Mouse (Mus musculus) adrenal gland, adult 8-10 months (tissue): ENCODE measurements around the gene Rhoc. TPM values are rescaled to one million over a fixed set of nuclear protein-coding genes. Genes with fewer than 3 reads are reported as not detected.
"Not testable (repeated sequence)": the region's sequence is repeated elsewhere in the genome, so short reads cannot be mapped to it uniquely, and the experiment has no call there.

ENCODE experiments used
- DNase-seq: peaks from one replicate; pipeline ENCODE4 v3.0.0; 2022
- total RNA-seq, 4 experiments: library from RNA; stranded (reverse); gene quantifications; 2 replicates each; pipeline ENCODE4 v1.2.4; 2022

The Rhoc gene
- total RNA-seq, 4 experiments from 2014 or later: 116 to 131 (median 124) TPM

DNA sequence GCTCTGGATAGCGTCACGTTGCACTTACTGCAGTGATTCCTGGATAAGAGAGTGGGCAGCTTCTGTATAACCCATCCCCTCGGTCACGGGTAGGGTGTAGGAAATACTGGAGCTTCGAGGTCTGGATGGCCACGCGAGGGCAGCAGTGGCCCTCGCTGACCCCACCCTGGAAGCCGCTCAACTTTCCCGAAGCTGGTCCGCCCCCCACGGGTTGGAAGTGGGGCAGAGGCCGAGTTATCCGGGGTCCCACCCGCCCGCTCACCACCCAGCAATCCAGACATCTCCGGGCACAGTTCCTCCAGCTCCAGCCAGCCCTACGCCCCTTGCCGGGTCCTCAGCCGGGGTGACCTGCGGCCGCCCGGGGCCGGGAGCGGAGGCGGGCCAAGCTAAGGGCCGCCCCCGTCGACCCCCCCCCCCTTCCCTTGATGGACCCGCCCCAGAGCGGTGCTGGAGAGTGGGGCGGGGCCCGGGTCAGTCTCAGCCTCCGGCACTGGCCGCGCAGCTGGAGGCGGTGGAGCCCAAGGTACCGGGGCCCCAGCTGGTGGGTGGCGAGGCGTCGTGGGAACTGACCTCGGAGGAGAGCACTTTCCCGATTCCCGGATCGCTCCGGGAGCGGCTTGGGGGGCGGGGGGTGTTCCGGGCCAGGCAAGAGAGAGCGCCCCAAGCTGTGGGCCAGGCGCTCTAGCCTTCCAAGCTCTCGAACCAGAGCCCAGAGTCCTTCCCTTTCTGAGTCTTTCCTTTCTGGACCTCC is 561 bp downstream of the Rhoc start:
- peak; percentile 78 for DNase-seq

DNA sequence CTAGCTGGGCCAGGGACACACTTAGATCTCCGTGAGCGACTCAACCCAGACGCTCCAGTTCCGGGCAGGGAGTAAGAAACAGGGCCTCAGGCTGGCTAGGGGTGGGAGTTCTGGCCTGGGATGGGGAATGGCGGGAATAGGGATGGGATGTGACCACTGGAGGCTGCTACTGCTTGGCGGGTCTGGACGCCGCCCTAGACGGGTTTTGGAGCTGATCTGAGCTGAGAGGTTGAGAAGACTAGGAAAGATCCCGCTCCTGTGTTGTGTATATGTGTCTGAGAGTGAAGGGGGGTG is 1.1 kb downstream of the Rhoc start:
- DNase-seq: no peak

DNA sequence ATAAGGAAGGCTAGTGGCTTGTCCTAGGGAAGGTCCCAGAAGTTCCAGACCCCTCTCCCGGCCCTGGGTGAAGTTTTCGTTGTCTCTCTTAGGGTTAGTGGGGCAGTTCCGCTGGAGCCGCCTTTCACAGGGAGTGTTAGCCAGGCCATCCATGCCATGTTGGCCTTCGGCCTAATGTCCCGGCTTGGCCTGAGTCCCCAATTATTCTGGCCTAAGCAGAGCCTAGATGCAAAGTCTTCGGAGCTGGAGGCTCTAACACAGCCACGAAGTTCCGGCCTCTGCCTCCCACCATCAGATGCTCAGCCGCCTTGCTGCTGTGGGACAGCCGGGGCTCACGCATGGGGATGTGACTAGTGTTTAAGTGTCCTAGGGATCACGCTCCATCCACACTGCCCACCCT is 1.6 kb downstream of the Rhoc start:
- peak; percentile 37 for DNase-seq

DNA sequence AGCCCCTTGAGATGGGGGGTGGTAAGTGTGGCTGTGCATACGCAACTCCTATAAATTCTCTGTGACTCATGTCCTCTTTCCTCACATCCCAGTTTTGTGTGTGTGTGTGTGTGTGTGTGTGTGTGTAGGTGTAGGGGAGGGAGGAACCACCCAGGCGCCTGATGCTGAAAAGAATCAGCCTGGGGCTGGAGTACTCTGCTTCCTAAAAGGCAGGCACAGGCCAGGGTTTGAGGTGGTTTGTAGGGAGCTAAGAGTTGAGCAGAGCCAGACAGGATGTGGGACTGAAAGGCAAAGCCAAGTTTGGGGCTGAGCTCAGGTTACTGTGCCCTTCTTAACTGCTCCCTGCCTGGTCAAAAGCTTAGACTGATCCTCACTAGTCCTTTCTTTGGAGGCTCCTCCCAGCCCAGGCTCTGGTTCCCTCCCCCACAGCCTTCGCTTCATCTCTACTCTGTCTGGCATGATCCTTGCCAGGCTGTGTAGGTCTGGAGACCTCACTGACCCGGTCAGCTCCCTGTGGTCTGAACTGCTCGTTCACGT is 2.3 kb downstream of the Rhoc start:
- DNase-seq: no peak

DNA sequence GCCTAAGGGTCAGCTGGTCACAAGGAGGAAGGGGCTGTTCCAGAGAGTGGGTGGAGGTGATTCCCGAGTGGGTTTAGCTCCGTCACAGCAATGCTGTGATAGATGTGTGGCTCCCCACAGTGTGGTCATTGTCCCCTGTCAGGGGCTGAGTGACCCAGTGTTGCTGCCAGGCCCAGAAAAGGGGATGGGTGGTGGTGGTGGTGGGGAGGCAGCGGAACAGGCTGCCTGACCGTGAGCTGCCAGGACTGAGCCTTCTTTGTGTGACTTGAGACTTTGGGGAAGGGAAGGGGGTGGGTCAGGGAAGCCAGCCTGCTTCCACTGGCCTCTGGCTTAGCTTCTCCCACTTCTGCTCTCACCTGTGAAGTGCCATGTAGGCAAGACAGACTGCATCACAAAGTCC is 2.8 kb downstream of the Rhoc start:
- DNase-seq: no peak

DNA sequence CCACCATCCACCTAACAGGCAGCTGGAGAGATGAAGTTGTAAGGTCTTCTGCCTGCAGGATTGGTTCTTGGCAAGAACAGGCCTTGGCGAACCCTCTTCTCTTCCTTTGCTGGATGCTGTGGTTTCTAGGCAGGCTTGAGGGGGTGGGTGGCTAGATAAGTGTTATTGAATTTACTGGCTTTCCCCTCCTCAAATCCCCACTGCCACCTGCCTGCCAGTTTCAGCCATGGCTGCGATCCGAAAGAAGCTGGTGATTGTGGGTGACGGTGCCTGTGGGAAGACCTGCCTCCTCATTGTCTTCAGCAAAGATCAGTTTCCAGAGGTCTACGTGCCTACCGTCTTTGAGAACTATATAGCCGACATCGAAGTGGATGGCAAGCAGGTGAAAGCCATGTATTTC is 3.5 kb downstream of the Rhoc start:
- DNase-seq: no peak

DNA sequence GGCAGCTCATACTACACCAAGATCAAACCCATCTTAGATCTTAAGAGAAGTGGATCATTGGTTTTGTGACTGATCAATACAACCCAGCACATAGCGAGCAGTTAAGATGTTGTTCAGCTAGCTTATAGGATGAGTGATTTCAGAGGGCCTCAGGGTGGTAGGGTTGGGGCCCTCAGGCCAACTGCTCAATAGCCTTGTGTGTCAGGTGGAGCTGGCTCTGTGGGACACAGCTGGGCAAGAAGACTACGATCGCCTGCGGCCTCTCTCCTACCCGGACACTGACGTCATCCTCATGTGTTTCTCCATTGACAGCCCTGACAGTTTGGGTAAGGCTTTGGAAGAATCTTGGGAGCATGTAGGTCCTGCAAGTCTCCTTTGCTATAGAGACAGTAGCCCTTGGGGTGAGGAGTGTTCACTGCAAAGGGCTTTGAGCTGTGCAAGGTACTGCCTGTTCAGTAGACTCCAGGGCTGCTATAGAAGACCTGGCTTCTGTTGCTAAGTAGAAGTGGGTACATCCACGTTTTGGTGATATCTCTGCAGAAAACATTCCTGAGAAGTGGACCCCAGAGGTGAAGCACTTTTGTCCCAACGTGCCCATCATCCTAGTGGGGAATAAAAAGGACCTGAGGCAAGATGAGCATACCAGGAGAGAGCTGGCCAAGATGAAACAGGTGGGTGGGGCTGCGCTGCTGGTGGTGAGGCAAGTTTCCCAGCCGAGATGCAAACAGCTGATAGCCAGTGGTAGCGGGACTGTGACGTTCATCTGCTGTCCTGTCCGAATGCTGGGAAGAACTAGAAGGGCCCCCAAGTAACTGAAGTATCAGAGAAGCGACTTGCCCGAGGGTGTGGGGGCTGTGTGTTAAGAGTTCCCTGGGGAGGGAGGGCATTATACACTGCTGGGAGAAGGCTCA is 4.4 kb downstream of the Rhoc start:
- no peak for DNase-seq

DNA sequence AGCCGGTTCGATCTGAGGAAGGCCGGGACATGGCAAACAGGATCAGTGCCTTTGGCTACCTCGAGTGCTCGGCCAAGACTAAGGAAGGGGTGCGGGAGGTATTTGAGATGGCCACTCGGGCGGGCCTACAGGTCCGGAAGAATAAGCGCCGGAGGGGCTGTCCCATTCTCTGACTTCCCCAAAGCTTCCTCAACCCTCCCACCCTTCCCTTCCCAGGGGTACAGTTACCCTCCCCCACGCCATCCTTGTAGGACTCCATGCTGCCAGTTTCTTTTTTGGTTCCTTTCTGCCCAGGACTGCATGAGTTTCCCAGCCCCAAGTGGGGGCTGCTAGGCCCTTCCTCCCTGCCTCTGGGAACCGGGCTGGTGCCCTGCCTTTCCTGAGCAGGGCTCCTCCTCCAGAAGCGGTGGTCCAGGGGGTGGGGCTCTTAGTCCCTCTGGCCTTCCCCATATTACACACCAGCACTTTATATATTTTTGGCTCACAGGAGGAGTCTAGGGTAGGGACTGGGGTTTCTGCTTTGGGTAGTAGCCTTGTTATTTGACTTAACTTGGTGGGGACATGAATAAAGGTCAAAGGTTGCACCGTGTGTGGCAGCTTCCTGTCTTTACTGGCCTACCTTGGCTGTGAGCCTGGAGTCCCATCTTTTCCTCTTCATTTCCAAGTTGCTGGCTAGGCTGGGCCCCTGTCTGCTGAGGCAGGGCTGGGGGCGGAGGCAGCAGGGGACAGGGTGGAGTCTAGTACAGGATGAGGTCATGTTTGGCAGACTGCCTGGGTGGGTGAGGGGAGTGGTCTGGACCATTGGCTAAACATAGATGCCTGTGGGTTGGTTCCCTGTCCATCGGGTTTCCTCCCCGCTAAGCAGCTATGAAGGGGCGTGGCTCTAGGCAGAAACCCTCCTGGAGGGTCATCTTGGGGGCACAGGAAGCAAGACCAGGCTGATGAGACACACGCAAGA is 6.0 kb downstream of the Rhoc start:
- DNase-seq: peak; percentile 88

DNA sequence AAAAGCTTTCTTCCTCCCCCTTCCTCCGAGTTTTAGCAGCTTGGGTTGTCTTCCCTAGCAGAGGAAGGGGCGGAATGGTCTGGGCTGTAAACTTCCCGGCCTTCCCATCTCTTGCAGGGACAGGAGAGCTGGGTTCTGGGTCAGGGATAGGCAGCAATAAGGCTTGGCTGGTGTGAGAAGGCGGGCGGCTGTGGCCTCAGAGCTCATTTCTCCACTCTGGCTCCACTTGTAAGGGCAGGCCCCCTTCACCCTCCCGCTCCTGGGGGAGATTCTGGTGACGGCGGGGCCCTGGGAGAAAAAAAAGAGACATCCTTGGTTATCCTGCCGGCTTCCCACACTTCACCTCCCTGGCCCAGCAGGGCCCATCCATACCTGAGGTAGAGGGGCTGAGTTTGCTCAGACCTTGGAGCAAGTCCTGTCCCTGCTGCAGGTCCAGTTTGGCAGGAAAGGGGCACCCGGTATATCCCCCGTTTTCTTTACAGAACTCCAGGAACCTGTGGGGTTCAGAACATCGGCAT is 6.8 kb downstream of the Rhoc start:
- no peak for DNase-seq

DNA sequence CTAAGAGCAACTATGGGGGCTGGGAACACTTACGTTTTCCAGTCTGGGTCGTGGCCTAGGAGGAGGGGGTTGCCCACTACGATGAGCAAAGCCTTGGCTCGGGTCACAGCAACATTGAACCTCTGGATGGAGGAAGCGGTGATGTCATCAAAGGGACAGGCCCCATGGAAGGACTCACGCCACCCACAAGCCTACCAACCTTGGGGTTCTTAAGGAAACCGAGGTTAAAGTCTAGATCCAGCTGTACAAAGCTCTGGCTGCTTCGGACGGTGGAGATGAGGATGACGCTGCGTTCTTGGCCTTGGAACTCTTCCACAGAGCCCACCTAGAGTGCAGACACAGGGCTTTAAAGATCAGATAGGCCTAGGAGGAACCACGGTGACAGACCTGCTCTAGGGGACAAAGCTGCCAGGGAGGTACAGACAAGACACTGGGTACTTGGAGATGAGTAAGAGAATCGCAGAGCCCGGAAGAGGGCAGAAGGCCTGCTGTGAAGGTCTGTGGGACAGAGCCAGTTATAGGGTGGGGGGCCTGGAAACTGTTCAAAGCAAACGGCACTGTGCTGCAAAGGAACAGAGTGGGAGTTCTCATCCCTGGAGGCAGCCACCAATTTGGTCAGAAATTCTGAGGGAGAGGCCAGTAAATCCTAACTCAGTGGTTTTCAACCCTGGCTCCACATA is 7.6 kb downstream of the Rhoc start:
- peak; percentile 48 for DNase-seq

DNA sequence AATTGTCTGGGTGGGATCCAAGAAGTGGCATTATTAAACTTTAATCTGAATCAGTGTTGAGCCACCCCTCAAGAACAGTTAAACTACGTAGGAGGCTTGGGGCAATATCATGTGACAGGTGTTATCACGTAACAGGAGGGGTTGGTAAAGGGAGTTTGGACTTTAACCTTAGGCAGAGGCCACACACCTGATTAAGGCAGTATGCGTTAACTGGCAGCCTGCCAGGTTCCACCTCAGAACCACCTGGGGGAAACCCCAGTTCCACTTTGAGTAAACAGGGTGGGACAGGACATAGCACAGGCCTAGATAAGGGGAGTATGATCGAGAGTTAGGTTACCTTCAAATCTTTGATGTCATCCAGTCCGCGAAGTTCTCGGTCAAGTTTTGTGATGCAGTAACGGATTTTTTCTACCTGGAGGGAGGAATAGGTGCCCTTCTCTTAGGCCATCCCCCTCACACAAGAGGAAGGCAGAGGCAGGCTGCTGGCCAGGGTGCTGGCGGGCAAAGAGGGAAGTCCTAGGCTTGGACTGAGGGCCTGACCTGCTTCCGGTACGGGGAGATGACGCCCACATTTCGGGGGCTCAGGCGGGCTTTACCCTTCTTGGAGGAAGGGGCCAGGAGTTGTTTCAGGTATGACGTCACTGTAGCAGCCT is 8.4 kb downstream of the Rhoc start:
- no peak for DNase-seq

DNA sequence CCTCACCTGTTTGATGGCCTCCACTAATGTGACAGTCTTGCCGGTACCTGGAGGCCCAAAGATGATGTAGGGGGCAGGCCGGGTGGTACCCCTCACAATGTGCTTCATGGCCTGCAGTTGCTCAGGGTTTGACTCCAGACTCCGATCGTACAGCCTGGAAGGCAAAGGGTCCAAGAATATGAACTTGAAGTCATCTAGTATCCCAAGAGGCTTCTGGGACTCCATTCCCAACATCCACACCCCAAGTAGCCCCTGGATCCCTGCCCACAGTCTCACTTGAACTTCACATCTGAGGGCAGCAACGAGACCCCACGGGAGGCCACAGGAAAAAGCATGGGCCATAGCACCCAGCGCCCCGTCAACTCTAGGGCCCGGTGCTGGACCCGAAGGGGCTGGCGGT is 12.5 kb downstream of the Rhoc start:
- no peak for DNase-seq

DNA sequence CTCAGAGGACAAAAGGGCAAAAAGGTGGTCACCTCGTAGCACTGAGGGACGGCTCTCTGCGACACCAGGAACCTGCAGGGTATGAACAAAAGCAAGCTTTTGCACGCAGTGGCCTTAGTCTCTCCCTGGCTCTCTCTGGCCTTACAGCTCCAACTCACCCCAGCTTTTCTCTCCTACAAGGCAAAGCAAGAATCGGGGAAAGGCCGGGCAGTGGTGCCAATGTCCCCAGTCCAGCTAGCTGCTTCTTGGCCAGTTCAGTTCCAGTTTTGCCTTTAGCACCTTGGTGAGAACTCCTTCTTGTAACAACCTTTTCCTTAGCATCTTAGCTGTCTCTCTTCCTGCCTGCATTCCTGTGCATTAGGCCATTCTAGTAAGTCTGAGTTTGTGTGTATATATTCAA is 13.3 kb downstream of the Rhoc start:
- no peak for DNase-seq

DNA sequence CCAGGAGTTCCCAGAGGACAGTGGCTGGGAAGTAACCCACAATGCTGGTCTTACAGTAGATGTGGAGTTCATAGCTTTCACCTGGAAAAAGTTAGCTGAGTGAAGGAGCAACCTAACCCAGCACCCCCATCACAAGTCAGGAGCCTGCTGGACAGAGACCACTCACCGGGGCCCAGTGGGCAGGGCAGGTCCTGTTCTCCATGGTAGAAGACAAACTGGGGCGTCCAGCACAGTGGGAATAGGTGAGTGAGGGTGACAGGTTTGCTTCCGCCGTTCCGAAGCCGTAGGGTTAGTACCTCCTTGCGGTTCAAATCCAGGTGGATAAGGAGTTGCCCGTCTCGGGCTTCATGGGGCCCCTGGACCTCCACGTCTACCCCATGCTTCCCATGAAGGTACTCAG is 16.1 kb downstream of the Rhoc start:
- no peak for DNase-seq

DNA sequence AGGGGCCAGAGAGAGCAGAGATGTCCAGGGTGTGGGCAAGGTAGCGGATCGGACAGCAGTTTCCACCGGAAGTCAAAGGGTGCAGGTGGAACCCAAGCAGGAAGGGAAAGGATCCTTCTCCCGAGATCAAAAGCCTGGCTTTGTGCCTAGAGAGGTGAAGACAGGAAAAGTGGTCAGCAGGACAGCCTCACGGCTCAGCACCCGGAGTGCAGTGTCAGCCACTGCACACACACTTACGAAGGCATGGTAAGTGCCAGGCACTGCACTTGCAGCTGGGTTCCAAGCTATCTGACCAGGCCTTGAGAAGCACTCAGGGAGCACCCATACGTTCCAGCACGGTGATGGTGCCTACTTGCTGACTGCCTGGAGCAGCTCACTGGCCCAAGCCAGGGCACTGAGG is 17.4 kb downstream of the Rhoc start:
- no peak for DNase-seq

DNA sequence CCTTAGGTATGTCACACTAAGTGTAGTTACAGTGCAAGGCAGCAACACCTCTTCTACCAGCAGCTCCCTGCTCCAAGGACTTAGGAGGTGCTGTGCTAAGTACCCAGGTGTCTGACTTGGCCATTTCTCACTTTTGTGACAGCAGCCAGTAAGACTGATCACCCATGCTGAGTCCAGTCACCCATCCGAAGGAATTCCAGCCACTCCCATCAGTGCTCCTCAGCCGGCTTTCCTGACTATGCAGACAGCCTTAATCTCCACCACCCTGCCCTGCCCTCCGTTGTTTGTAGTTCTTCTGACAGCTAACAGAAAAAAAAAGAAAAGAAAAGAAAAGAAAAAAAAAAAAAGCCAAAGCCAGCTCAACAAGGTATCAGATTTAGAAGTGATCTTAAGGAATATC is 23.6 kb downstream of the Rhoc start:
- no peak for DNase-seq

DNA sequence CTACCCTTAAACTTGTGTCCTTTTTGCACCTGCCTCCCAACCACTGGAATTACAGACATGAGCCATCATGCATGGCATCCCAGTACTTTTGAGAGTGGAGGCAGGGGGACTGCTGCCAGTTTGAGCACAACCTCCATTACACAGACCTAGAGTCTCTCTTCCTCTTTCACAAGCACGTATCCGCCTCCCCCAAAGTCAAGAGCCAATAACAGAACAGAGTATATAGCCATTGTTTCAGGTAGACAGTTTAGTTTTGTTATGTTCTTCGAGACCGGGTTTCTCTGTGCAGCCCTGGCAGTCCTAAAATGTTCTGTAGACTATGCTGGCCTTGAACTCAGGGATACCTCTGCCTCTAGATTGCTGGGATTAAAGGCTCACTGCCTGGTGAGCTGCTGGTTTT is 24.1 kb downstream of the Rhoc start:
- no peak for DNase-seq

DNA sequence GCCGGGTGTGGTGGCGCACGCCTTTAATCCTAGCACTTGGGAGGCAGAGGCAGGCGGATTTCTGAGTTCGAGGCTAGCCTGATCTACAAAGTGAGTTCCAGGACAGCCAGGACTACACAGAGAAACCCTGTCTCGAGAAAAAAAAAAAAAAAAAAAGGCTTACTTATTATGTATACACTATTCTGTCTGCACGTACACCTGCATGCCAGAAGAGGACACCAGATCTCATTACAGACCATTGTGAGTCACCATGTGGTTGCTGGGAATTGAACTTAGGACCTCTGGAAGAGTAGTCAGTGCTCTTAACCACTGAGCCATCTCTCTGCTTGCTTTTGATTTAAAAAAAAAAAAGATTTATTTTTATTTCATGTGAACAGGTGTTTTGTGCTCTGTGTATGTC is 25.1 kb downstream of the Rhoc start:
- not testable (repeated sequence) for DNase-seq

DNA sequence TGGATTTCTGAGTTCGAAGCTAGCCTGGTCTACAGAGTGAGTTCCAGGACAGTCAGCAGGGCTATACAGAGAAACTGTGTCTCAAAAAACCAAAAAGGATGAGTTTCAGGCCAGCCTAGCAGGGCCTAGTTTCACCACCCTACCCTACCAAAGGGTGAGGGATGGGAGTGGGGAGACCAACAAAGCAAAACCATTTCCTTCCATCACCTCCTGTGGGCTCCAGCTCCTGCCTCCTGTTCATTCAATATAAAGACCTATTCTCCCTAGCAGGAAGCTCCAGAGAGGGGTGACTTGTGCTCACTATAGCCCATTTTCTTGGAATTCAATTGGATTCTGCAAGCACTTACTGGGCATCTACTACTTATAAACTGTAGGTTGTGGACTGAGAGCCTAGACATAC is 26.6 kb downstream of the Rhoc start:
- DNase-seq: no peak

DNA sequence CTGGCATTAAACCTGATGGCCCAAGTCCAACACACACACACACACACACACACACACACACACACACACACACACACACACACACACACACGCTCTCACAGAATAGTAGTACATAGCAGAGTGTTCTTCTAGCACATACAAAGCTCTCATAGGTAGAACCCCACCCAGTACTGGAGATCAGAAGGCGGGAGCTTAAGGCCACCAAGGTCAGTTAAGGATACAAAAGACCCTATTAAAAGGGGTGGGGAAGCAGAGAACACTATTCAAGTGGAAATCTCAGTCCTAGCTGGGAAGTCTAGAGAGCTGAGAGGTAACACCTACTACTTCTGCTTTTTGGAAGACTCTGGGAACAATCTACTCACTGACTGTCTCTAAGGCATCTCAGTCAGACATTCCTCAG is 27.2 kb downstream of the Rhoc start:
- DNase-seq: no peak

DNA sequence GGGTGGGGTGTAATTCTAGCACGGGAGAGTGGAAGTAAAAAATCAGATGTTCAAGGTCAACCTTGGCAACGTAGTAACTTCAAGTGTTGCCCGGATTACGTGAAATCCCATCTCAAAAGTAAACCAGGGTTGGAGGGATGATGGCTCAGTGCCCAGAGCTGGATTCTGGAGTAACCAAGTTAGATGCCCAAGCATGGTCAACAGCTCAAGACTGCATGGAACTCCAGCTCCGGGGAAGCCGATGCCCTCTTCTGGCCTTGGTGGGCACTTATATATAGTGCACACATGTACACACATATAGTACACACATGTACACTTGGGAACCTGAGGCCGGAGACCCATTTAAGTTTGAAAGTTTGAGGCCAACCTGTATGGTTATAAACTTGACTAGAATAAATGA is 28.0 kb downstream of the Rhoc start:
- no peak for DNase-seq
